Mouse (Mus musculus) 3134 (cell line): Measurements from ENCODE around the gene Mapk8ip2.
"Not testable (repeated sequence)": the region's sequence is repeated elsewhere in the genome, so short reads cannot be mapped to it uniquely, and the experiment has no call there.

Source experiments
- DNase-seq: peaks from one replicate; pipeline ENCODE4 v3.0.0-alpha.2; 2011; ENCODE audit warnings: low spot score; ENCODE audit not compliant: insufficient read length; ENCODE audit errors: extremely low read depth

The Mapk8ip2 gene

GRCm38 (mm10) chr15:89453865-89454478 is at the start of gene Mapk8ip2:
TSS of gene Mapk8ip2 (plus strand) at chr15:89453913.
- no peak for DNase-seq

GRCm38 (mm10) chr15:89404831-89405623 is 48.7 kb upstream of the Mapk8ip2 start:
- DNase-seq = no peak

GRCm38 (mm10) chr15:89406691-89407090 is 47.0 kb upstream of the Mapk8ip2 start:
- no peak for DNase-seq

GRCm38 (mm10) chr15:89410118-89410517 is 43.6 kb upstream of the Mapk8ip2 start, which contains the start of gene Syce3:
TSS of gene Syce3 (minus strand) at chr15:89410503.
- DNase-seq = no peak

- DNase-seq = no peak
Measured at GRCm38 (mm10) chr15:89415282-89415681, 38.4 kb upstream of the Mapk8ip2 start.

GRCm38 (mm10) chr15:89421938-89422337 is 31.8 kb upstream of the Mapk8ip2 start:
- no peak for DNase-seq

- DNase-seq = no peak
Measured at GRCm38 (mm10) chr15:89424621-89425020, 29.1 kb upstream of the Mapk8ip2 start.

- DNase-seq = no peak
Measured at GRCm38 (mm10) chr15:89425711-89426121, 28.0 kb upstream of the Mapk8ip2 start, which contains the start of gene Cpt1b. TSS of gene Cpt1b (minus strand) at chr15:89425863.

- DNase-seq = no peak
Measured at GRCm38 (mm10) chr15:89426716-89427115, 27.0 kb upstream of the Mapk8ip2 start.

GRCm38 (mm10) chr15:89428136-89428790 is 25.4 kb upstream of the Mapk8ip2 start:
- DNase-seq = no peak

GRCm38 (mm10) chr15:89428821-89429351 is 24.8 kb upstream of the Mapk8ip2 start:
- no peak for DNase-seq

GRCm38 (mm10) chr15:89429352-89430221 is 24.1 kb upstream of the Mapk8ip2 start, which contains the start of the genes C730034F03Rik, Gm44502 and Chkb:
TSS of gene C730034F03Rik (plus strand) at chr15:89429589.
TSS of gene Gm44502 (minus strand) at chr15:89429696.
TSS of gene Chkb (minus strand) at chr15:89429908.
- peak; percentile 96 for DNase-seq

- DNase-seq = no peak
Measured at GRCm38 (mm10) chr15:89430341-89430740, 23.4 kb upstream of the Mapk8ip2 start.

GRCm38 (mm10) chr15:89430771-89431170 is 22.9 kb upstream of the Mapk8ip2 start:
- not testable (repeated sequence) for DNase-seq

GRCm38 (mm10) chr15:89431271-89431670 is 22.4 kb upstream of the Mapk8ip2 start:
- DNase-seq = no peak

GRCm38 (mm10) chr15:89431806-89432205 is 21.9 kb upstream of the Mapk8ip2 start:
- DNase-seq = no peak

GRCm38 (mm10) chr15:89432946-89433345 is 20.8 kb upstream of the Mapk8ip2 start:
- DNase-seq = no peak

GRCm38 (mm10) chr15:89434136-89434535 is 19.6 kb upstream of the Mapk8ip2 start:
- DNase-seq = no peak

- DNase-seq = no peak
Measured at GRCm38 (mm10) chr15:89435878-89436277, 17.8 kb upstream of the Mapk8ip2 start.

GRCm38 (mm10) chr15:89442486-89443070 is 11.1 kb upstream of the Mapk8ip2 start:
- DNase-seq = no peak
